Comparison of ENCODE assay signal across 10 mouse cellular contexts in the genomic region with DNA sequence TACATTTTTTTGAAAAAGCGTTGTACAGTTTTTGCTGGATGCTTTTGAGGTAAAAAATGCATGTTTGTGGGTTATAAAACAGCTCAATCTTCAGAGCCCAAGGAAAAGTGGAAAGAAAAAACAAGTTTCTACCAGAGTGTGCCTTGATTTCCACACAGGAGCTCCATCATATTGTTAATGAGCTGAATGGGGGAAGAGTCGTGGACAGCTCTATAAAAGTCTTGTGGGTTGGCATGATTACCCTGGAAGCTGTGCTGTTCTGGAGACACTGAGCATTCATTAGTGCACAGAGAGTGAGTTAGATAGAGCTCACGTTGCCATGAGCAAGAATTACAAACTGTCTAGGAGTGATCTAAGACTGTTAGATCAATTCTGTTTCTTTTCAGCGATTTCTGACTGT. TPM values are rescaled to one million over a fixed set of nuclear protein-coding genes. Genes with fewer than 3 reads are reported as not detected.
DNase-seq lines count a peak whose midpoint lies in the region; ATAC-seq and TF ChIP-seq lines count a peak whose summit lies in the region.
"Had no signal": no experiment of that assay in that cellular context is flagged by ENCODE, and none has a peak within 500 bp of the region (broad histone marks: within the 10 kb centered on the region; RNA-seq: fewer than 3 reads in every experiment).

No protein-coding gene starts in this region.

- peak overlapping the region; percentile 100 for H3K9ac ChIP-seq in embryonic facial prominence, embryonic 13.5 days
- peak overlapping the region; percentile 65; the same call in 1 of the 2 replicates for H3K9ac ChIP-seq in intestine, embryonic 16.5 days (ENCODE audit: low read depth, low read length)
- peak overlapping the region; percentile 100 for H3K9ac ChIP-seq in neural tube, embryonic 13.5 days

- H3K4me1 ChIP-seq in embryonic facial prominence, embryonic 13.5 days: peaks cover 16% of the 10 kb centered on the region
- peaks cover 12% of the 10 kb centered on the region for H3K4me1 ChIP-seq in intestine, embryonic 16.5 days (ENCODE audit: control insufficient read depth, insufficient read depth, low read length)
- H3K4me1 ChIP-seq in neural tube, embryonic 13.5 days (replicated peaks): peaks cover 32% of the 10 kb centered on the region
- H3K4me1 ChIP-seq in thymus, adult 2 months (replicated peaks; ENCODE audit: control insufficient read depth, insufficient read depth, low read length): peaks cover 5% of the 10 kb centered on the region

- peak overlapping the region; percentile 99 for H3K4me3 ChIP-seq in left cerebral cortex, adult 2 months
- peak overlapping the region; percentile 98 for H3K4me3 ChIP-seq in embryonic facial prominence, embryonic 13.5 days
- peak overlapping the region; percentile 44 for H3K4me3 ChIP-seq in intestine, embryonic 16.5 days (ENCODE audit: low read length)
- peak overlapping the region; percentile 98 for H3K4me3 ChIP-seq in neural tube, embryonic 13.5 days
- no peak overlapping the region for H3K4me3 ChIP-seq in thymus, adult 2 months (ENCODE audit: control insufficient read depth, insufficient read depth, low read length)

- no peak for ATAC-seq in embryonic facial prominence, embryonic 13.5 days (ENCODE audit: insufficient number of reproducible peaks, insufficient read depth, low FRiP score, low TSS enrichment, low read depth)
- ATAC-seq in intestine, embryonic 16.5 days: no peak
- no peak for ATAC-seq in neural tube, embryonic 13.5 days (ENCODE audit: low read depth)
- ATAC-seq: activated CD4-positive, CD25-positive, alpha-beta regulatory T cell, adult 4 months had no signal

- no peaks in the 10 kb centered on the region for H3K27me3 ChIP-seq in embryonic facial prominence, embryonic 13.5 days
- no peaks in the 10 kb centered on the region for H3K27me3 ChIP-seq in intestine, embryonic 16.5 days (replicated peaks; ENCODE audit: control insufficient read depth, insufficient read depth, low read length)
- H3K27me3 ChIP-seq in neural tube, embryonic 13.5 days: no peaks in the 10 kb centered on the region
- no peaks in the 10 kb centered on the region for H3K27me3 ChIP-seq in thymus, adult 2 months (ENCODE audit: control insufficient read depth, insufficient read depth, low read length)

- WGBS in embryonic facial prominence, embryonic 13.5 days: 36% methylated on average over 4 of the region's 4 CpGs
- WGBS in intestine, embryonic 16.5 days: 33% methylated on average over 4 of the region's 4 CpGs
- 41% methylated on average over 4 of the region's 4 CpGs for WGBS in neural tube, embryonic 13.5 days
- 44% methylated on average over 4 of the region's 4 CpGs for WGBS in thymus, adult 2 months

- H3K36me3 ChIP-seq in embryonic facial prominence, embryonic 13.5 days: peaks cover 41% of the 10 kb centered on the region
- peaks cover 6% of the 10 kb centered on the region; the same call in 1 of the 2 replicates for H3K36me3 ChIP-seq in intestine, embryonic 16.5 days (ENCODE audit: control insufficient read depth, insufficient read depth, low read length)
- peaks cover 42% of the 10 kb centered on the region for H3K36me3 ChIP-seq in neural tube, embryonic 13.5 days
- H3K36me3 ChIP-seq in thymus, adult 2 months (ENCODE audit: control insufficient read depth, insufficient read depth, low read length): peaks cover 35% of the 10 kb centered on the region

- no peak for DNase-seq in left cerebral cortex, adult 2 months (ENCODE audit: extremely low spot score in 1 of 2, low spot score in 2 of 2)
- no peak for DNase-seq in left cerebral cortex, adult 8-10 months (ENCODE audit: low spot score in 2 of 2)
- DNase-seq in thymus, postnatal 10 days (ENCODE audit: low spot score in 2 of 2): no peak
- DNase-seq in thymus, adult 2 months: no peak
- no peak for DNase-seq in spleen, postnatal 10 days (ENCODE audit: low spot score in 2 of 2)
- DNase-seq: gastrocnemius, postnatal 10 days had no signal

- peak overlapping the region; percentile 66 for H3K4me2 ChIP-seq in embryonic facial prominence, embryonic 13.5 days
- H3K4me2 ChIP-seq in intestine, embryonic 16.5 days (ENCODE audit: low read depth, low read length): peak overlapping the region; percentile 62
- peak overlapping the region; percentile 67 for H3K4me2 ChIP-seq in neural tube, embryonic 13.5 days

- TF ChIP-seq CTCF in left cerebral cortex, adult 2 months (IDR thresholded peaks at IDR 0.05): no peak
- no peak for TF ChIP-seq CTCF in thymus, adult 2 months (IDR thresholded peaks at IDR 0.05; ENCODE audit: borderline replicate concordance, control insufficient read depth, extremely low read depth, insufficient read depth, low read length, poor library complexity)

- no peak overlapping the region for H3K27ac ChIP-seq in left cerebral cortex, adult 2 months
- peak overlapping the region; percentile 44; the same call in 1 of the 2 replicates for H3K27ac ChIP-seq in embryonic facial prominence, embryonic 13.5 days
- no peak overlapping the region for H3K27ac ChIP-seq in intestine, embryonic 16.5 days (ENCODE audit: low read length)
- peak overlapping the region; percentile 100 for H3K27ac ChIP-seq in neural tube, embryonic 13.5 days (replicated peaks)
- no peak overlapping the region for H3K27ac ChIP-seq in thymus, adult 2 months (ENCODE audit: control insufficient read depth, insufficient read depth, low read length)

- TF ChIP-seq POLR2A in thymus, adult 2 months (IDR thresholded peaks at IDR 0.05; ENCODE audit: control insufficient read depth, extremely low read depth, insufficient read depth, low read length, poor library complexity): no peak

- intact Hi-C loops in left cerebral cortex, adult 2 months (cut with DNase I): loop anchor here (2.0 to 5.0 kb wide), 4 partner anchors 37 to 385 kb away; a partner anchor contains a TSS

- no peaks in the 10 kb centered on the region for H3K9me3 ChIP-seq in embryonic facial prominence, embryonic 13.5 days
- H3K9me3 ChIP-seq in intestine, embryonic 16.5 days (ENCODE audit: control insufficient read depth, low read length): no peaks in the 10 kb centered on the region
- no peaks in the 10 kb centered on the region for H3K9me3 ChIP-seq in neural tube, embryonic 13.5 days

RNA-seq across cellular contexts. Expression of a gene that starts 2.1 kb away (rescaled TPM):
- 100 to 1,000 TPM; 121 to 128 TPM for total RNA-seq in left cerebral cortex, adult 2 months (2021)
- total RNA-seq in left cerebral cortex, adult 8-10 months (2022): 100 to 1,000 TPM; 125 to 141 (median 133) TPM
- polyA plus RNA-seq in embryonic facial prominence, embryonic 13.5 days (2015; fragmentation: Nextera tagmentation; extraction: Ambion mirVana): 550 and 557 TPM in 2 replicates
- polyA plus RNA-seq in intestine, embryonic 16.5 days (2015; fragmentation: Nextera tagmentation; extraction: Ambion mirVana): 266 and 290 TPM in 2 replicates
- 489 and 502 TPM in 2 replicates for polyA plus RNA-seq in neural tube, embryonic 13.5 days (2015; fragmentation: Nextera tagmentation; extraction: Ambion mirVana)
- 20.5 and 24.4 TPM in 2 replicates for polyA plus RNA-seq in thymus, adult 2 months (2012; rRNA removed)

RNA-seq across cellular contexts. Expression of a gene that starts 2.5 kb away (rescaled TPM):
- total RNA-seq in left cerebral cortex, adult 2 months (2021): 100 to 1,000 TPM; 483 to 488 TPM
- 100 to 1,000 TPM; 357 to 475 (median 406) TPM for total RNA-seq in left cerebral cortex, adult 8-10 months (2022)
- 2,111 and 2,317 TPM in 2 replicates for polyA plus RNA-seq in embryonic facial prominence, embryonic 13.5 days (2015; fragmentation: Nextera tagmentation; extraction: Ambion mirVana)
- 1,302 and 1,450 TPM in 2 replicates for polyA plus RNA-seq in intestine, embryonic 16.5 days (2015; fragmentation: Nextera tagmentation; extraction: Ambion mirVana)
- 1,536 and 1,756 TPM in 2 replicates for polyA plus RNA-seq in neural tube, embryonic 13.5 days (2015; fragmentation: Nextera tagmentation; extraction: Ambion mirVana)
- 154 and 162 TPM in 2 replicates for polyA plus RNA-seq in thymus, adult 2 months (2012; rRNA removed)

RNA-seq across cellular contexts. Expression of a gene that starts 39.7 kb away (rescaled TPM):
- total RNA-seq in left cerebral cortex, adult 2 months (2021): 1 to 10 TPM; 1.5 to 1.7 TPM
- total RNA-seq in left cerebral cortex, adult 8-10 months (2022): 1 to 10 TPM; 2.8 to 5.7 (median 4.5) TPM
- polyA plus RNA-seq in embryonic facial prominence, embryonic 13.5 days (2015; fragmentation: Nextera tagmentation; extraction: Ambion mirVana): 2.0 and 3.6 TPM in 2 replicates
- 0.95 and 1.2 TPM in 2 replicates for polyA plus RNA-seq in intestine, embryonic 16.5 days (2015; fragmentation: Nextera tagmentation; extraction: Ambion mirVana)
- 2.8 and 3.2 TPM in 2 replicates for polyA plus RNA-seq in neural tube, embryonic 13.5 days (2015; fragmentation: Nextera tagmentation; extraction: Ambion mirVana)
- polyA plus RNA-seq in thymus, adult 2 months (2012; rRNA removed): 10.5 and 11.8 TPM in 2 replicates

RNA-seq across cellular contexts. Expression of a gene that starts 51.5 kb away (rescaled TPM):
- total RNA-seq in left cerebral cortex, adult 2 months (2021): 100 to 1,000 TPM in 1 of 2 experiments, 10 to 100 TPM in 1; 94.9 to 102 TPM
- total RNA-seq in left cerebral cortex, adult 8-10 months (2022): 100 to 1,000 TPM in 3 of 4 experiments, 10 to 100 TPM in 1; 98.8 to 113 (median 110) TPM
- 13.0 and 14.2 TPM in 2 replicates for polyA plus RNA-seq in embryonic facial prominence, embryonic 13.5 days (2015; fragmentation: Nextera tagmentation; extraction: Ambion mirVana)
- polyA plus RNA-seq in intestine, embryonic 16.5 days (2015; fragmentation: Nextera tagmentation; extraction: Ambion mirVana): 11.3 and 12.1 TPM in 2 replicates
- polyA plus RNA-seq in neural tube, embryonic 13.5 days (2015; fragmentation: Nextera tagmentation; extraction: Ambion mirVana): 49.4 and 54.8 TPM in 2 replicates
- 4.0 and 4.3 TPM in 2 replicates for polyA plus RNA-seq in thymus, adult 2 months (2012; rRNA removed)

Comparison
In these comparisons a context has a peak if more than half of its experiments do, and no peak if none do; other contexts are left out.
1. H3K27ac ChIP-seq: peak in embryonic facial prominence, embryonic 13.5 days (single experiment) and neural tube, embryonic 13.5 days (single experiment); none in left cerebral cortex, adult 2 months (single experiment), intestine, embryonic 16.5 days (single experiment) and thymus, adult 2 months (single experiment).
2. RNA of a gene that starts 2.1 kb away (polyA plus RNA-seq): 550 to 557 TPM in embryonic facial prominence, embryonic 13.5 days, 489 to 502 TPM in neural tube, embryonic 13.5 days and 266 to 290 TPM in intestine, embryonic 16.5 days; 20.5 to 24.4 TPM in thymus, adult 2 months; every median in the first group is over 10 times any median in the second.
3. Peak in every context shown above with its lines, with median percentiles within 50 percentile points of each other: H3K4me2 ChIP-seq and H3K9ac ChIP-seq.